Mouse (Mus musculus) heart, adult 2 months (tissue): ENCODE measurements around the gene Rab38.

Experiments used
- CTCF ChIP-seq: fragments of 200-600 bp; IDR thresholded peaks from 2 replicates; pipeline ENCODE4 v1.8.1; 2022; ENCODE audit warnings: antibody characterized with exemption, mild to moderate bottlenecking, moderate library complexity
- EP300 ChIP-seq: fragments of 200-500 bp; IDR thresholded peaks from 2 replicates; pipeline ENCODE4 v1.6.1; 2011; ENCODE audit warnings: low read depth, low read length, control low read depth; ENCODE audit not compliant: insufficient read depth

DNA sequence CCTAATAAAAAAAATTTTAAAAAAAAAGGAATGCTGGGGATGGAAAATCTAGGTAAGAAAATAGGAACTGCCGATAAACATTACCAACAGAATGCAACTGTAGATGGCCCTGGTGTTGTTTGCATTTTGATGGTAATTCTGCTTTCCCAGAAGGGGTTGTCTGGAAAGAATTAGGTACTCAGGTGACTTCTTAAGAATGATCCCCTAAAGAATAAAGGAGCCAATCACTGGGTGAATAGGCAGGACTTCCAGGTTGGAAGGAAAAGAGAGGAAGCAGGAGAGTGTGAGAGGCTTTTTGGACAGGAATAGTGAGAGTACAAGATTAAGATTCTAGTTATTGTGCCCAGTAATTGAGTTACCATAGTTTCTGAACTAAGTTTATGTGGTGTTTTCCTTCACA lies 24.8 kb upstream of the Rab38 start:
- TF ChIP-seq EP300 (no peak), CTCF (no peak)
